Mouse (Mus musculus): Measurements from ENCODE around the gene Cacng2. TPM values are rescaled to one million over a fixed set of nuclear protein-coding genes. Genes with fewer than 3 reads are reported as not detected.

Cacng2 gene
- polyA plus RNA-seq, 1 experiment from 2014 or later: 0.25 TPM

GRCm38 (mm10) chr15:78117731-78118130, 2.1 kb downstream of the Cacng2 start:
- WGBS: 91% methylated on average over 16 of the region's 16 CpGs
- Histone ChIP-seq H3K4me2 (ENCODE audit: low read depth, low read length) (no peak overlapping the region), H3K27ac (replicated peaks; ENCODE audit: low read depth, low read length) (no peak overlapping the region), H3K4me1 (ENCODE audit: control insufficient read depth, insufficient read depth, low read length) (no peaks in the 10 kb centered on the region), H3K36me3 (replicated peaks; ENCODE audit: control insufficient read depth, insufficient read depth, low read depth, low read length) (no peaks in the 10 kb centered on the region), H3K9me3 (replicated peaks; ENCODE audit: control insufficient read depth, low read length) (no peaks in the 10 kb centered on the region), H3K4me3 (ENCODE audit: low read depth, low read length) (no peak overlapping the region), H3K27me3 (ENCODE audit: control insufficient read depth, insufficient read depth, low read length) (peaks cover 3% of the 10 kb centered on the region), H3K9ac (replicated peaks; ENCODE audit: low read length) (no peak overlapping the region)
- no peak for DNase-seq (ENCODE audit: low spot score)
- no peak for ATAC-seq (replicated peaks; ENCODE audit: insufficient number of reproducible peaks, low FRiP score, low TSS enrichment, low read depth)

GRCm38 (mm10) chr15:78116936-78117335, 2.9 kb downstream of the Cacng2 start:
- H3K27me3 ChIP-seq (ENCODE audit: control insufficient read depth, insufficient read depth, low read length): peaks cover 3% of the 10 kb centered on the region
- no peak overlapping the region for H3K4me3 ChIP-seq (ENCODE audit: low read depth, low read length)
- H3K9me3 ChIP-seq (replicated peaks; ENCODE audit: control insufficient read depth, low read length): no peaks in the 10 kb centered on the region
- WGBS: 81% methylated on average over 10 of the region's 10 CpGs
- H3K9ac ChIP-seq (replicated peaks; ENCODE audit: low read length): no peak overlapping the region
- no peak overlapping the region for H3K27ac ChIP-seq (replicated peaks; ENCODE audit: low read depth, low read length)
- DNase-seq (ENCODE audit: low spot score) (no peak), ATAC-seq (replicated peaks; ENCODE audit: insufficient number of reproducible peaks, low FRiP score, low TSS enrichment, low read depth) (no peak)
- no peak overlapping the region for H3K4me2 ChIP-seq (ENCODE audit: low read depth, low read length)
- no peaks in the 10 kb centered on the region for H3K36me3 ChIP-seq (replicated peaks; ENCODE audit: control insufficient read depth, insufficient read depth, low read depth, low read length)
- no peaks in the 10 kb centered on the region for H3K4me1 ChIP-seq (ENCODE audit: control insufficient read depth, insufficient read depth, low read length)

- H3K27me3 ChIP-seq (ENCODE audit: control insufficient read depth, insufficient read depth, low read length): peaks cover 3% of the 10 kb centered on the region
- no peak overlapping the region for H3K4me3 ChIP-seq (ENCODE audit: low read depth, low read length)
- no peak overlapping the region for H3K9ac ChIP-seq (replicated peaks; ENCODE audit: low read length)
- DNase-seq (ENCODE audit: low spot score) (no peak), ATAC-seq (replicated peaks; ENCODE audit: insufficient number of reproducible peaks, low FRiP score, low TSS enrichment, low read depth) (no peak)
- no peak overlapping the region for H3K4me2 ChIP-seq (ENCODE audit: low read depth, low read length)
- H3K9me3 ChIP-seq (replicated peaks; ENCODE audit: control insufficient read depth, low read length): no peaks in the 10 kb centered on the region
- no peaks in the 10 kb centered on the region for H3K36me3 ChIP-seq (replicated peaks; ENCODE audit: control insufficient read depth, insufficient read depth, low read depth, low read length)
- H3K27ac ChIP-seq (replicated peaks; ENCODE audit: low read depth, low read length): no peak overlapping the region
- 76% methylated on average over 10 of the region's 10 CpGs for WGBS
- H3K4me1 ChIP-seq (ENCODE audit: control insufficient read depth, insufficient read depth, low read length): no peaks in the 10 kb centered on the region
These were observed 3.6 kb downstream of the Cacng2 start for GRCm38 (mm10) chr15:78116244-78116643.

GRCm38 (mm10) chr15:78099516-78099915, 20.3 kb downstream of the Cacng2 start:
- ATAC-seq (replicated peaks; ENCODE audit: insufficient number of reproducible peaks, low FRiP score, low TSS enrichment, low read depth): no peak
- WGBS: 61% methylated on average over 5 of the region's 5 CpGs

GRCm38 (mm10) chr15:78096004-78096403, 23.8 kb downstream of the Cacng2 start:
- H3K27me3 ChIP-seq (ENCODE audit: control insufficient read depth, insufficient read depth, low read length): no peaks in the 10 kb centered on the region
- ATAC-seq (replicated peaks; ENCODE audit: insufficient number of reproducible peaks, low FRiP score, low TSS enrichment, low read depth) (no peak), DNase-seq (ENCODE audit: low spot score) (no peak)
- whole genome bisulfite sequencing: 87% methylated on average over 16 of the region's 16 CpGs
- no peaks in the 10 kb centered on the region for H3K9me3 ChIP-seq (replicated peaks; ENCODE audit: control insufficient read depth, low read length)
- no peaks in the 10 kb centered on the region for H3K4me1 ChIP-seq (ENCODE audit: control insufficient read depth, insufficient read depth, low read length)
- no peak overlapping the region for H3K4me2 ChIP-seq (ENCODE audit: low read depth, low read length)
- H3K9ac ChIP-seq (replicated peaks; ENCODE audit: low read length): no peak overlapping the region
- no peaks in the 10 kb centered on the region for H3K36me3 ChIP-seq (replicated peaks; ENCODE audit: control insufficient read depth, insufficient read depth, low read depth, low read length)
- H3K4me3 ChIP-seq (ENCODE audit: low read depth, low read length): no peak overlapping the region
- H3K27ac ChIP-seq (replicated peaks; ENCODE audit: low read depth, low read length): no peak overlapping the region

More at GRCm38 (mm10) chr15:78099516-78099915, 20.3 kb downstream of the Cacng2 start:
- H3K9ac ChIP-seq (replicated peaks; ENCODE audit: low read length): no peak overlapping the region
- no peak for DNase-seq (ENCODE audit: low spot score)
- H3K36me3 ChIP-seq (replicated peaks; ENCODE audit: control insufficient read depth, insufficient read depth, low read depth, low read length): no peaks in the 10 kb centered on the region
- H3K4me1 ChIP-seq (ENCODE audit: control insufficient read depth, insufficient read depth, low read length): no peaks in the 10 kb centered on the region
- H3K9me3 ChIP-seq (replicated peaks; ENCODE audit: control insufficient read depth, low read length): no peaks in the 10 kb centered on the region
- H3K27me3 ChIP-seq (ENCODE audit: control insufficient read depth, insufficient read depth, low read length): no peaks in the 10 kb centered on the region
- H3K4me3 ChIP-seq (ENCODE audit: low read depth, low read length): no peak overlapping the region
- H3K4me2 ChIP-seq (ENCODE audit: low read depth, low read length): no peak overlapping the region
- H3K27ac ChIP-seq (replicated peaks; ENCODE audit: low read depth, low read length): no peak overlapping the region

- H3K27me3 ChIP-seq (ENCODE audit: control insufficient read depth, insufficient read depth, low read length): no peaks in the 10 kb centered on the region
- no peaks in the 10 kb centered on the region for H3K36me3 ChIP-seq (replicated peaks; ENCODE audit: control insufficient read depth, insufficient read depth, low read depth, low read length)
- H3K4me3 ChIP-seq (ENCODE audit: low read depth, low read length): no peak overlapping the region
- no peak for ATAC-seq (replicated peaks; ENCODE audit: insufficient number of reproducible peaks, low FRiP score, low TSS enrichment, low read depth)
- no peak for DNase-seq (ENCODE audit: low spot score)
- H3K9ac ChIP-seq (replicated peaks; ENCODE audit: low read length): no peak overlapping the region
- WGBS: 88% methylated on average over 5 of the region's 5 CpGs
- H3K4me1 ChIP-seq (ENCODE audit: control insufficient read depth, insufficient read depth, low read length): no peaks in the 10 kb centered on the region
- no peak overlapping the region for H3K27ac ChIP-seq (replicated peaks; ENCODE audit: low read depth, low read length)
- H3K9me3 ChIP-seq (replicated peaks; ENCODE audit: control insufficient read depth, low read length): no peaks in the 10 kb centered on the region
- H3K4me2 ChIP-seq (ENCODE audit: low read depth, low read length): no peak overlapping the region
These were observed 26.2 kb downstream of the Cacng2 start for GRCm38 (mm10) chr15:78093597-78093996.

- H3K36me3 ChIP-seq (replicated peaks; ENCODE audit: control insufficient read depth, insufficient read depth, low read depth, low read length): no peaks in the 10 kb centered on the region
- no peak overlapping the region for H3K27ac ChIP-seq (replicated peaks; ENCODE audit: low read depth, low read length)
- no peak overlapping the region for H3K4me3 ChIP-seq (ENCODE audit: low read depth, low read length)
- H3K4me2 ChIP-seq (ENCODE audit: low read depth, low read length): no peak overlapping the region
- H3K9ac ChIP-seq (replicated peaks; ENCODE audit: low read length): no peak overlapping the region
- H3K27me3 ChIP-seq (ENCODE audit: control insufficient read depth, insufficient read depth, low read length): no peaks in the 10 kb centered on the region
- ATAC-seq (replicated peaks; ENCODE audit: insufficient number of reproducible peaks, low FRiP score, low TSS enrichment, low read depth): no peak
- H3K9me3 ChIP-seq (replicated peaks; ENCODE audit: control insufficient read depth, low read length): no peaks in the 10 kb centered on the region
- 56% methylated on average over 13 of the region's 13 CpGs for WGBS
- no peak for DNase-seq (ENCODE audit: low spot score)
- H3K4me1 ChIP-seq (ENCODE audit: control insufficient read depth, insufficient read depth, low read length): no peaks in the 10 kb centered on the region
These were observed 36.8 kb downstream of the Cacng2 start for GRCm38 (mm10) chr15:78082841-78083572.

- no peak for ATAC-seq (replicated peaks; ENCODE audit: insufficient number of reproducible peaks, low FRiP score, low TSS enrichment, low read depth)
These were observed 37.7 kb downstream of the Cacng2 start for GRCm38 (mm10) chr15:78082149-78082548.

More at GRCm38 (mm10) chr15:78082149-78082548, 37.7 kb downstream of the Cacng2 start:
- DNase-seq (ENCODE audit: low spot score): no peak
- no peak overlapping the region for H3K27ac ChIP-seq (replicated peaks; ENCODE audit: low read depth, low read length)
- no peak overlapping the region for H3K4me3 ChIP-seq (ENCODE audit: low read depth, low read length)
- H3K4me2 ChIP-seq (ENCODE audit: low read depth, low read length): no peak overlapping the region
- 57% methylated on average over 8 of the region's 8 CpGs for WGBS
- no peaks in the 10 kb centered on the region for H3K9me3 ChIP-seq (replicated peaks; ENCODE audit: control insufficient read depth, low read length)
- H3K36me3 ChIP-seq (replicated peaks; ENCODE audit: control insufficient read depth, insufficient read depth, low read depth, low read length): no peaks in the 10 kb centered on the region
- H3K4me1 ChIP-seq (ENCODE audit: control insufficient read depth, insufficient read depth, low read length): no peaks in the 10 kb centered on the region
- H3K9ac ChIP-seq (replicated peaks; ENCODE audit: low read length): no peak overlapping the region
- H3K27me3 ChIP-seq (ENCODE audit: control insufficient read depth, insufficient read depth, low read length): no peaks in the 10 kb centered on the region
